Mouse (Mus musculus) limb, embryonic 13.5 days (tissue): ENCODE results near the gene Klf11. TPM values are rescaled to one million over a fixed set of nuclear protein-coding genes. Genes with fewer than 3 reads are reported as not detected.
"Not testable (repeated sequence)": the region's sequence is repeated elsewhere in the genome, so short reads cannot be mapped to it uniquely, and the experiment has no call there.

Experiments used
- ATAC-seq: fragments of 200-750 bp; cut with Nextera tagmentation; 2 replicates; pipeline ENCODE4 v1.8.0; 2017; ENCODE audit warnings: low read depth, moderate number of reproducible peaks, moderate TSS enrichment; ENCODE audit not compliant: low FRiP score
- H3K27ac ChIP-seq: fragments of 300-500 bp; sonication (generic); 2 replicates; pipeline ENCODE4 v1.5.1; 2015; ENCODE audit warnings: inconsistent platforms, mild to moderate bottlenecking, moderate library complexity
- H3K27me3 ChIP-seq: fragments of 300-500 bp; sonication (generic); 2 replicates; pipeline ENCODE4 v1.6.1; 2015; ENCODE audit warnings: mild to moderate bottlenecking, inconsistent platforms
- H3K36me3 ChIP-seq: fragments of 300-500 bp; sonication (generic); 2 replicates; pipeline ENCODE4 v1.6.1; 2015; ENCODE audit warnings: inconsistent platforms, mild to moderate bottlenecking, moderate library complexity
- H3K4me1 ChIP-seq: fragments of 300-500 bp; sonication (generic); 2 replicates; pipeline ENCODE4 v1.6.1; 2015; ENCODE audit warnings: inconsistent platforms
- H3K4me2 ChIP-seq: fragments of 300-500 bp; sonication (generic); replicated peaks from 2 replicates; pipeline ENCODE4 v1.6.1; 2015; ENCODE audit warnings: inconsistent platforms, mild to moderate bottlenecking, moderate library complexity
- H3K4me3 ChIP-seq: fragments of 300-500 bp; sonication (generic); 2 replicates; pipeline ENCODE4 v1.5.1; 2015; ENCODE audit warnings: moderate library complexity, mild to moderate bottlenecking, inconsistent platforms
- H3K9ac ChIP-seq: fragments of 300-500 bp; sonication (generic); 2 replicates; pipeline ENCODE4 v1.6.1; 2015; ENCODE audit warnings: mild to moderate bottlenecking, inconsistent platforms
- H3K9me3 ChIP-seq: fragments of 300-500 bp; sonication (generic); 2 replicates; pipeline ENCODE4 v1.6.1; 2016; ENCODE audit warnings: inconsistent platforms
- WGBS: fragments of 180-500 bp; shearing (Covaris S2); methylation state at CpG from one replicate; pipeline ENCODE4 v1.1.7; 2015; 5-methylcytosine and 5-hydroxymethylcytosine counted together
- polyA plus RNA-seq: library from polyadenylated mRNA; unstranded; fragments of >200 nt; fragmentation: Nextera tagmentation; extraction: Ambion mirVana; gene quantifications from 2 replicates; pipeline ENCODE4 v1.2.1, GENCODE M21; 2015

Klf11 gene
- polyA plus RNA-seq, 1 experiment from 2014 or later = 13.1 TPM

GRCm38 (mm10) chr12:24690351-24690750, 39.3 kb downstream of the Klf11 start:
- 82% methylated on average over 3 of the region's 3 CpGs for WGBS
- Histone ChIP-seq H3K36me3 (no peaks in the 10 kb centered on the region), H3K9ac (no peak overlapping the region), H3K4me1 (no peaks in the 10 kb centered on the region), H3K9me3 (no peaks in the 10 kb centered on the region), H3K4me2 (no peak overlapping the region), H3K27me3 (0 out of 2 replicates have a peak, but pooled peaks cover 1% of the 10 kb centered on the region), H3K27ac (no peak overlapping the region), H3K4me3 (no peak overlapping the region)
- ATAC-seq = no peak

DNA sequence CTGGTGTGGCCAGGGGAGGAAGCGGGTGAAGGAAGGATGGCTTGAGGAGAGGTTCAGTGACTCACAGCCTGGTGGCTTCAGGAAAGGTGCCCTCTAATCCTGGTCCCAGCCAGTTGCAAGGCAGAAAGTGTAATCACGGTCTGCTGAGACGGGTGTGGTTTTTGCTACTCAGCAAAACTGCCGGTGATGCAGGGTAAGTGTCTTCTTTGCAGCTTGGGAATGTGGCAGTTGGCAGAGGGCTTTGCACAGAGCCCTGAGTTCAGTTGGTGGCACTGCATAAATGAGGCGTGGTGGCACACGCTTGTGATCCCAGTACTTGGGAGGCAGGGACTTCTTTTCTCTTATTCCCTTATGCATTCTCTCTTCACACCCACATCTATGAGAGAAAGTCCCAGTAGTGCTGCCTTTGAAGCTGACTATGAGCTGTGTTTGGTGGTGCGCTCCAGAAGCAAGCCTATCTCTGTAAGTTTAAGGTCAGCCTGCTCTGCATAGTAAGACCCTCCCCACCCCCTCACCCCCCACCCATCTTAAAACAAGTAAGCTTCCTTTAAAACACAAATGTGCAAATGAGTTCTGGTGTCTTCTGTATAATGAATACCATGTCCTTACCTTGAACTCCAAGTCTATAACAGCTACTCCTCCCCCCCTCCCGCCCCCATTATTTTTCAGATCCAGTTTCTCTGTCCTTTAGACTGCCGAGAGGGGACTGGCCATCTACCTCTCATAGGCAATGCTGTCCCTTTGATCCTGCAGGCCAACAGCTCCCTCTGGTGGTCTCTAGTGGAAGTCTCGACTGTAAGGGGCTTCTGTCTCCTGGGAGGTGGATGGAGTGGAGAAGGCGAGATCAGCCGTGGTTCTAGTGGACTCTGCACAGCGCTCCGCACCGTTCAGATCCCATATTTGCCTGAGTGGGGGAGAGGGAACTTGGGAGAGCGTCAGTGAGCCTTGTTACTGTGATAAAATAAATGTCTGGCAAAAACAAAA, 45.7 kb downstream of the Klf11 start:
- Histone ChIP-seq H3K4me2 (0 out of 2 replicates have a peak overlapping the region, but pooled peaks have one; percentile 32), H3K4me3 (no peak overlapping the region), H3K36me3 (no peaks in the 10 kb centered on the region), H3K9ac (no peak overlapping the region), H3K9me3 (no peaks in the 10 kb centered on the region), H3K4me1 (no peaks in the 10 kb centered on the region), H3K27me3 (0 out of 2 replicates have a peak, but pooled peaks cover 4% of the 10 kb centered on the region), H3K27ac (no peak overlapping the region)
- ATAC-seq = peak; percentile 78
- 40% methylated on average over 16 of the region's 16 CpGs for WGBS

- Histone ChIP-seq H3K27me3 (0 out of 2 replicates have a peak, but pooled peaks cover 4% of the 10 kb centered on the region), H3K27ac (no peak overlapping the region), H3K4me2 (0 out of 2 replicates have a peak overlapping the region, but pooled peaks have one; percentile 32), H3K9ac (no peak overlapping the region), H3K4me1 (no peaks in the 10 kb centered on the region), H3K9me3 (no peaks in the 10 kb centered on the region), H3K36me3 (no peaks in the 10 kb centered on the region), H3K4me3 (no peak overlapping the region)
- 61% methylated on average over 8 of the region's 8 CpGs for WGBS
- ATAC-seq = 0 out of 2 replicates have a peak, but pooled peaks have one; percentile 32
Observed at GRCm38 (mm10) chr12:24697484-24698204, 46.6 kb downstream of the Klf11 start.

- Histone ChIP-seq H3K4me1 (no peaks in the 10 kb centered on the region), H3K27me3 (0 out of 2 replicates have a peak, but pooled peaks cover 4% of the 10 kb centered on the region), H3K4me2 (no peak overlapping the region), H3K27ac (no peak overlapping the region), H3K9ac (no peak overlapping the region), H3K9me3 (no peaks in the 10 kb centered on the region), H3K4me3 (no peak overlapping the region), H3K36me3 (no peaks in the 10 kb centered on the region)
- 71% methylated on average over 3 of the region's 3 CpGs for WGBS
- ATAC-seq = no peak
Observed at GRCm38 (mm10) chr12:24698514-24698913, 47.4 kb downstream of the Klf11 start.

DNA sequence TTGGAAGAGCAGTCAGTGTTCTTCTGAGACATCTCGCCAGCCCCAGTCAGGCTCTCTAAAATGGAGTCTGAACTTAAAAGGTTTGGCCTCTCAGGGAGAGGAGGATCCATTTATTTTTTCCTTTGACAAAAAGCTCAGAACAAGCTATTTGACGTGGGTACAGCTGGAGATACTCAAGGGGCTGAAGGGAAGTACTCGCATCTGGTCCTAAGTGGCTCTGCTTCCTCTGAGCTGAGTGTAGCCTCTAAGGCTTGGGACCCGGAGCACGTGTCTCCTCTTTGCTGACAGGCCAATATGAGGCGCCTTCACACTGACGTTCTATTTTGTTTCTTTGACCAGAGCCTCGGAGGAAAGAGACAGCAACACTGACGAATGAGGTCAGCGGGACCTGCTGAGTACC, 48.5 kb downstream of the Klf11 start:
- no peak overlapping the region for H3K9ac ChIP-seq
- no peak for ATAC-seq
- 0 out of 2 replicates have a peak, but pooled peaks cover 4% of the 10 kb centered on the region for H3K27me3 ChIP-seq
- H3K4me2 ChIP-seq = no peak overlapping the region
- no peaks in the 10 kb centered on the region for H3K4me1 ChIP-seq
- WGBS = 67% methylated on average over 10 of the region's 10 CpGs
- H3K4me3 ChIP-seq = no peak overlapping the region
- H3K9me3 ChIP-seq = no peaks in the 10 kb centered on the region
- no peak overlapping the region for H3K27ac ChIP-seq
- H3K36me3 ChIP-seq = no peaks in the 10 kb centered on the region

- not testable (repeated sequence) for H3K4me2 ChIP-seq, H3K9ac ChIP-seq, H3K4me1 ChIP-seq, H3K4me3 ChIP-seq, H3K9me3 ChIP-seq, H3K36me3 ChIP-seq, ATAC-seq, H3K27me3 ChIP-seq, H3K27ac ChIP-seq
- 89% methylated on average over 9 of the region's 9 CpGs for WGBS
Observed at GRCm38 (mm10) chr12:24701621-24702020, 50.5 kb downstream of the Klf11 start.

DNA sequence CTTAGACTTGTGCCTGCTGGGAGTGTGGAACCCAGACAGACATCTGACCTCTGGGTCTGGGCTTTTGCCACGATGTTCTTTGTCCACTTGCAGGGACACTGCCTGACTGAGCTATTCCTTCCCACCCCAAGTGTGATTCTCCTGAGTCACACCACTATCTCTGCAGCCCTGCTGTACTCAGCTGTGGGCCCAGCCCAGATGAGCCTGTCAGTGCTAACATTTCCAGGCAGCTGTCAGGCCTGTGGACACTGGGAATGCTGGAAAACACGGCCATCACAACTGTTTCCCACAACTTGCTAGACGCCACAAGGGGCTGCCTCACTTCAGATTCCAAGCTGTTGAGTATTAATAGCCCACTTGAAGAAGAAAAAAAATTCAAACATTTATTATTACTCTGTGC, 51.9 kb downstream of the Klf11 start:
- H3K9me3 ChIP-seq = no peaks in the 10 kb centered on the region
- H3K4me3 ChIP-seq = no peak overlapping the region
- H3K27me3 ChIP-seq = no peaks in the 10 kb centered on the region
- H3K4me1 ChIP-seq = peaks cover 19% of the 10 kb centered on the region
- no peak overlapping the region for H3K4me2 ChIP-seq
- 77% methylated on average over 3 of the region's 3 CpGs for WGBS
- ATAC-seq = no peak
- no peaks in the 10 kb centered on the region for H3K36me3 ChIP-seq
- H3K27ac ChIP-seq = 0 out of 2 replicates have a peak overlapping the region, but pooled peaks have one; percentile 33
- H3K9ac ChIP-seq = no peak overlapping the region

DNA sequence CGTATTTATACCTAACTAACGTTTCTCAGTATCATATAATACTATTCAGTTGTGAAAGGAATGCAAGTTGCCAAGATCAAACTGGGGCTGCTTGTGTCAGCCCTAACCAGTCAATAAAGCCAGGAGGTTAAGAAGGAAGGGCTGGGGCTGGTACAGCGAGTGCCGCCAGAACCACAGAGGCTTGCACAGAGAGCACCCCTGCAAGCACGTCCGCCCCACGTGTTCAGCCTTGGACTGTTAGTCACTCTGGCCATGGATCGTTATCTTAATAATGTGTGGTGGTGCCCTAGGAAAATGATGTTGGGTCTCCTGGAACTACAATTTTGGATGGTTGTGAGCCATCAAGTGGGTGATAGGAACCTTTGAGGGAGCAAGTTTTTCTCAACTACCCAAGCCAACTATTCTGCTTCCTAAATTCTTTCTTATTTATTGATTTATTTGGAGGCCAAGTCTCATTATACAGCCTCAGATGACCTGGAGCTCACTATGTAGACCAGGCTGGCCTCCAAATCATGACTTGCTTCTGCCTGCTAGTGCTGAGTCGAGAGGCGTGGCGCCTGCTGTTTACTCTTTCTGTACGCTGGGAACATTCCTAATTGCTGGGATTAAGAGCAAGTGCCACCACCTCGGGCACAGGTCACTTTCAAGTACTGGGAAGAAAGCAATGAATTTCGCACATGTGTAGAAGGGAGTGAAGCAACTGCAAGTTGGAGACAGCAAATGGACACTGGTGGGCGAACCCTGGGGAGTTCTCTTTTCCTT, 54.6 kb downstream of the Klf11 start:
- H3K4me3 ChIP-seq = no peak overlapping the region
- peaks cover 37% of the 10 kb centered on the region for H3K4me1 ChIP-seq
- H3K36me3 ChIP-seq = peaks cover 4% of the 10 kb centered on the region
- H3K9me3 ChIP-seq = no peaks in the 10 kb centered on the region
- H3K9ac ChIP-seq = no peak overlapping the region
- no peaks in the 10 kb centered on the region for H3K27me3 ChIP-seq
- peak overlapping the region; percentile 89 for H3K4me2 ChIP-seq
- WGBS = 70% methylated on average over 15 of the region's 15 CpGs
- no peak overlapping the region for H3K27ac ChIP-seq
- no peak for ATAC-seq

DNA sequence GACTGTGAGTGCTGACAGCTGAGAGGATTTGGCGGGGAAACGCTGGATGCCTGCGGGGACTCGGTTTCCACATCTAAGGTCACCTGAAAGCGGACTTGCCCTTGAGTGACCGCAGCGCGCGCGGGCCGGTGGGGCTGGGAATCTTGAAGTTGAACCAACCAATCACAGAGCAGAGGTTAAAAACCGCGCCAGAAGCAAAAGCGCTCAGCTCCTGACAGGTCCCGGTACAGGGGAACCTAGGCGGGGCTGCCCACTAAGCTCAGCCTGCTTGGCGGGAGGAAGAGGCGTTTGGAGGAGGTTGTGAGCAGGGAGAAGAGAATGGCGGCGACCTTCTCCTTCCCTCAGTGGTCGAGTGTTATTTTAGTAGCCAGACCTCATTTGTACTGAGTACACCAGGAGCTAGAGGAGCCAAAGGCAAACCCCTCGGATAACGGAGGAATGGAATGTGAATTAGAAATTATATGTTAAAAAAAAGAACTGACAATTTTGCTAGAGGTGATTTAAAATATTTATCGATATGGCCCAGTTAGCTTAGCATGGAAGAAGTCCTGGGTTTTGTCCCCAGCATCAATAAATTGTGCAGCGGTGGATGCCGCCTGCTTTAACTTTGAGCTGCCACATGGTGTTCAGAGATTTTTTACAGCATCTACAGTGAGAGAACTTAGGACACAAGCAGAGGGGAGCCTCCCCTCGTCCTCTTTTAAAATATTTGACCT, 55.8 kb downstream of the Klf11 start:
- Histone ChIP-seq H3K9ac (peak overlapping the region; percentile 67), H3K9me3 (no peaks in the 10 kb centered on the region), H3K4me2 (peak overlapping the region; percentile 89), H3K4me3 (peak overlapping the region; percentile 91), H3K4me1 (peaks cover 48% of the 10 kb centered on the region), H3K27ac (peak overlapping the region; percentile 22; the same call in 1 of the 2 replicates), H3K27me3 (no peaks in the 10 kb centered on the region), H3K36me3 (peaks cover 16% of the 10 kb centered on the region)
- no peak for ATAC-seq
- under 1% methylated on average over 27 of the region's 27 CpGs for WGBS

- no peak overlapping the region for H3K27ac ChIP-seq
- peaks cover 52% of the 10 kb centered on the region for H3K4me1 ChIP-seq
- H3K36me3 ChIP-seq = peaks cover 21% of the 10 kb centered on the region
- H3K9me3 ChIP-seq = no peaks in the 10 kb centered on the region
- H3K27me3 ChIP-seq = no peaks in the 10 kb centered on the region
- H3K4me3 ChIP-seq = peak overlapping the region; percentile 91
- H3K4me2 ChIP-seq = peak overlapping the region; percentile 89
- peak overlapping the region; percentile 67 for H3K9ac ChIP-seq
- no peak for ATAC-seq
- WGBS = under 1% methylated on average over 9 of the region's 9 CpGs
Observed at GRCm38 (mm10) chr12:24707480-24707802, 56.4 kb downstream of the Klf11 start.
